Mouse (Mus musculus) embryonic stem cell, embryonic (primary cell): ENCODE data around the gene Med23.

Experiments used
- CTCF ChIA-PET, 4 experiments: fragments of 300-600 bp in 2 of 4; fragments of 350-600 bp in 2 of 4; sonication (Branson Sonifier 250); formaldehyde crosslinking; loops; one replicate each; lab custom pipeline; 2022; ENCODE audit warnings: inconsistent platforms in 2 of 4; lab: Charles Lee
- POLR2A ChIA-PET, 4 experiments: fragments of 300-600 bp in 2 of 4; fragments of 350-600 bp in 2 of 4; sonication (Branson Sonifier 250); formaldehyde crosslinking; loops; one replicate each; lab custom pipeline; 2022; ENCODE audit warnings: antibody characterized with exemption in 4 of 4, inconsistent platforms in 1 of 4; lab: Charles Lee

Med23 gene

DNA sequence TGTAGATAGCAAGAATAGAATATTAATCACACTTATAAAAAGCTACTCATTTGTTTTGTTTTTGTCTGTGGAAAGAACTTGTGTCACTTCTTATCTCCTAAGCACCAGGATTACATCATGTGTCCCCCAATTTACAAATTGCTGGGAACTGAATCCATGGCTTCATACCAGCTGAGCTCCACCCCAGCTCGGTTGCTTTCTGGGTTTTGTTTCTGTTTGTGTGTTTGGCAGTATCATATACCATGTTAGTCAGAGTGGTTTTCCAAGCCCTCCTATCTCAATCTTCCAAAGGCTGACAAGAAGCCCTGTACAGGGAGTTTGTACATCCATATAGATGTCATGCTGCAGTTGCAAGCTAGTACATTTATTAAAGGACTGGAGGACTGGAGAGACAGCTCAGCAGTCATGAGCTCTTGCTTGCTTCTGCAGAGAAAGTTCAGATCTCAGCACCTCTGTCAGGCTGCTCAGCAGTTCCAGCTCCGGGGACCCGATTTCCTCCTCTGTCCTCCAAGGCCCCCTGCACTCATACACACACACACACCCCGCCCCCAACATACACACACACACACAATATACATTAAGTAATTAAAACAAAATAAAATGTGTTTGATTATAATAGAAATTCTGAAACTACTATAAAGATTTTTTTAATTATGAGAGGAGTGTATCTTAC lies 33.3 kb upstream of the Med23 start:
- CTCF ChIA-PET: interaction anchor here in 3 of 4 experiments (0.6 to 2.1 kb wide), 4 partner anchors 13 to 47 kb away, joined by 3 to 6 read pairs (median 3); no protein-coding TSS in a partner anchor
- POLR2A ChIA-PET: interaction anchor here in 1 of 4 experiments (0.9 kb wide), 1 partner anchor 20 kb away, joined by 3 read pairs; no protein-coding TSS in a partner anchor

GRCm38 (mm10) chr10:24840795-24841194 lies 29.0 kb upstream of the Med23 start:
- CTCF ChIA-PET: no interaction called here

GRCm38 (mm10) chr10:24841998-24842397 lies 27.8 kb upstream of the Med23 start:
- ChIA-PET POLR2A (interaction anchor here in 1 of 4 experiments (0.7 kb wide), 1 partner anchor 11 kb away, joined by 3 read pairs; no protein-coding TSS in a partner anchor), CTCF (no interaction called here)

More at GRCm38 (mm10) chr10:24840795-24841194, 29.0 kb upstream of the Med23 start:
- POLR2A ChIA-PET: no interaction called here

- POLR2A ChIA-PET: interaction anchor here in 1 of 4 experiments (0.7 kb wide), 1 partner anchor 12 kb away, joined by 3 read pairs; no protein-coding TSS in a partner anchor
- CTCF ChIA-PET: no interaction called here
These were observed 27.1 kb upstream of the Med23 start, which contains the start of gene Enpp3 for GRCm38 (mm10) chr10:24842676-24843075. Gene Enpp3, minus strand, starts transcription at chr10:24842823.

- ChIA-PET POLR2A (interaction anchor here in 1 of 4 experiments (0.5 kb wide), 1 partner anchor 358 kb away, joined by 4 read pairs; no protein-coding TSS in a partner anchor), CTCF (no interaction called here)
These were observed 6.6 kb upstream of the Med23 start for GRCm38 (mm10) chr10:24863146-24863545.

GRCm38 (mm10) chr10:24864434-24864833 lies 5.4 kb upstream of the Med23 start:
- CTCF ChIA-PET: interaction anchor here in 1 of 4 experiments (0.7 kb wide), 1 partner anchor 97 kb away, joined by 3 read pairs; no protein-coding TSS in a partner anchor
- POLR2A ChIA-PET: interaction anchor here in 2 of 4 experiments (0.5 to 0.9 kb wide), 2 partner anchors 38 to 270 kb away, joined by 3 to 4 read pairs; partner anchors contain the start of gene Ccn2 (in 1 of the 2)

GRCm38 (mm10) chr10:24873624-24874023 lies 3.8 kb downstream of the Med23 start:
- POLR2A ChIA-PET: interaction anchor here in 2 of 4 experiments (0.7 to 1.4 kb wide), 2 partner anchors 11 to 1522 kb away, joined by 3 read pairs; no protein-coding TSS in a partner anchor
- CTCF ChIA-PET: interaction anchor here (0.7 to 1.6 kb wide), 10 partner anchors 12 to 366 kb away, joined by 3 to 6 read pairs (median 3); no protein-coding TSS in a partner anchor

- ChIA-PET POLR2A (interaction anchor here in 3 of 4 experiments (0.6 to 2.4 kb wide), 8 partner anchors 9 to 96 kb away, joined by 3 to 8 read pairs (median 5); partner anchors contain the start of gene Med23 (in 1 of the 3)), CTCF (interaction anchor here (0.6 to 2.8 kb wide), 15 partner anchors 9 to 353 kb away, joined by 3 to 16 read pairs (median 4); partner anchors contain the start of gene Med23 (in 1 of the 4))
These were observed 16.2 kb downstream of the Med23 start for GRCm38 (mm10) chr10:24886008-24886407.

DNA sequence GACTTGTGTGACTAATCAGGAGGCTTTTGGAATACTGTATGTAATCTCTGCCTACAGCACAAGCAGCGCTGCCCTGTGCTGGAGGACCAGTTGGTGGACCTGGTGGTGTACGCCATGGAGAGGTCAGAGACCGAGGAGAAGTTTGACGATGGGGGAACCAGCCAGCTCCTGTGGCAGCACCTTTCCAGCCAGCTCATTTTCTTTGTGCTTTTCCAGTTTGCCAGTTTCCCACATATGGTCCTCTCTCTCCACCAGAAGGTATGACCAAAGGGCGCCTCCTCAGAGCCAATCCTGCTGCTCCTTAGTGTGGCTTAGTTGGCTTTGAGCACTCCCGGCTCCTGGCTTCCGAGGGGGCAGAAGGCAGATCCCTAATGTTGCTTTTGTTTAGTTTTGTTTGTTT lies 18.6 kb downstream of the Med23 start:
- ChIA-PET POLR2A (no interaction called here), CTCF (interaction anchor here in 2 of 4 experiments (0.6 to 1.2 kb wide), 3 partner anchors 15 to 79 kb away, joined by 3 to 4 read pairs (median 3); no protein-coding TSS in a partner anchor)

- ChIA-PET POLR2A (interaction anchor here in 1 of 4 experiments (1.1 kb wide), 1 partner anchor 26 kb away, joined by 6 read pairs; the partner anchor contains the start of gene Med23), CTCF (interaction anchor here in 1 of 4 experiments (1.5 kb wide), 1 partner anchor 10 kb away, joined by 4 read pairs; no protein-coding TSS in a partner anchor)
These were observed 26.1 kb downstream of the Med23 start for GRCm38 (mm10) chr10:24895927-24896326.

DNA sequence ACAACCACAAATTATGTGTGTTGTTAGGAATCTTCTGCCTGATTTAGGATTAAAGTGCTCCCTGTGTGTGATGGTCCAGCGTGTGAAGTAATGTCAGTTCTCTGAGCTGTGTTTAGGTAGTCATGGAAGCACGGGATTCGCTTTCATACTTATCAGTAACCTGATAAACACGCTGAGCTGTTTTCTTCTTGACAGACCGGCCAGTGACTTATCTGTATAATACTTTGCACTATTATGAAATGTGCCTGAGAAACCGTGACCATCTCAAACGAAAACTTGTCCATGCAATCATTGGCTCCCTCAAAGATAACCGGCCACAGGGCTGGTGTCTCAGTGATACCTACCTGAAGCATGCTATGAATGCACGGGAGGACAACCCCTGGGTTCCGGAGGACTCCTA lies 35.8 kb downstream of the Med23 start:
- ChIA-PET CTCF (no interaction called here), POLR2A (interaction anchor here in 1 of 4 experiments (1.2 kb wide), 1 partner anchor 19 kb away, joined by 6 read pairs; no protein-coding TSS in a partner anchor)

- POLR2A ChIA-PET: no interaction called here
These were observed 41.4 kb downstream of the Med23 start for GRCm38 (mm10) chr10:24911199-24911598.

GRCm38 (mm10) chr10:24912576-24912975 lies 42.8 kb downstream of the Med23 start:
- POLR2A ChIA-PET: no interaction called here

More at GRCm38 (mm10) chr10:24911199-24911598, 41.4 kb downstream of the Med23 start:
- CTCF ChIA-PET: no interaction called here

DNA sequence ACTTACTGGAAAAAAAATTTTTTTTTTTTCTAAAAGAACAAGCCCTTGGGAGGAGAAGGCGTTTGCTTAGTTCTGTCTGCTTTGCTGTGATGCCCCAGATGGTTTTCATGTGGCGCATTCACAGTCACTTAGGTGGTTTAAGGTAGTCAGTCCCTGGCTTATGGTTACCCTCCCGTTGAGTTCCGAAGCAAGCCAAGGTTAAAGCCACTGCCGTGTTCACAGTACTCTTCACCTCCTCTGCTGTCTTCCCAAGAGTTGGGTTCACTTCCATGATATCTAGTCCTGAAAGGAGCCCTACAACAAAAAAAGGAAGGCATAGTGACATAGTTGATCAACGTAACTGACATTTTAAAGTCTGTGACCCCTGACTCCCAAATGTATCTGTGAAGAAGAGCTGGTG lies 45.7 kb downstream of the Med23 start:
- ChIA-PET CTCF (interaction anchor here in 3 of 4 experiments (0.6 to 1.4 kb wide), 3 partner anchors 29 to 324 kb away, joined by 3 read pairs; no protein-coding TSS in a partner anchor), POLR2A (interaction anchor here in 1 of 4 experiments (1.1 kb wide), 1 partner anchor 46 kb away, joined by 3 read pairs; no protein-coding TSS in a partner anchor)

More at GRCm38 (mm10) chr10:24912576-24912975, 42.8 kb downstream of the Med23 start:
- CTCF ChIA-PET: interaction anchor here in 1 of 4 experiments (1.2 kb wide), 1 partner anchor 326 kb away, joined by 3 read pairs; no protein-coding TSS in a partner anchor

DNA sequence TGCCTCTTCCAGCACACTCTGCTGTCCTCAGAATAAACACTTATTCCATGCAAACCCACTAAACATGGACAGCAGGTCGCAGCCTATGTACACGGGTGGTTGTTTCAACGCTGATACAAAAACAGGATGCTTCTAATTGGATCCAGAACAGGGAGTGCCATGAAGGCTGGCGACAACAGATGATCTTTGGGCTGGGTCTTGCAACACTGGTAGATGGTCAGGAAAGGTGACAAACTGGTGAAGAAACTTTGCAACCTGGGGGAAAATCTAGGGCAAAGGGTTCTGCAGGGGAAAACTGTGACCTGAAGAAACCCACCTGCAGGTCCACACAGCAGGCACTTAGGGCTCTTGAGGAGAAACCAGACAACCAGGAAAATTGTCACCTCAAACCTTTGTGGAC lies 53.2 kb downstream of the Med23 start:
- CTCF ChIA-PET: no interaction called here
- POLR2A ChIA-PET: no interaction called here

DNA sequence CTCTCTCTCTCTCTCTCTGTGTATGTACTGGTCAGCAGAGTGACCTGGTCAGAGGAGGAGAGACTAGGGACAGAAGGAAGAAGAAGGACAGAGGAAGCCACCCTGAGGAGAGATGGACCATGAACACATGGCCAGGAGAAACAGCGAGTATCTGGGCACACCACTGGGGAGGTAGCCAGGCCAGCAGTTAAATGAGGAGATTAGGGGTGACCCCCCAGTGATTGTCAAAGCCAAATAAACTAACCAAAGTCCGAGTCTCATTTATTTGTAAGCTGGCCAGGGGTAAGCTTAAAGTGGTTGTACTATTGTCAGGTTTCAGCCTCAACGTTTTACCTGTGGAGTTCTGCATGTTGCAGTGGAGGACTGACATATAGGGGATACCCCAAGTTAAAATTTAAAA lies 54.5 kb downstream of the Med23 start:
- CTCF ChIA-PET: no interaction called here
- POLR2A ChIA-PET: no interaction called here

- CTCF ChIA-PET: no interaction called here
These were observed 56.6 kb downstream of the Med23 start for GRCm38 (mm10) chr10:24926380-24926779.

GRCm38 (mm10) chr10:24926962-24927720 lies 57.4 kb downstream of the Med23 start, which contains the start of gene Arg1:
Gene Arg1, minus strand, starts transcription at chr10:24927484.
- CTCF ChIA-PET: no interaction called here

More at GRCm38 (mm10) chr10:24926380-24926779, 56.6 kb downstream of the Med23 start:
- POLR2A ChIA-PET: interaction anchor here in 2 of 4 experiments (0.6 to 0.9 kb wide), 2 partner anchors 8 to 336 kb away, joined by 3 to 5 read pairs; no protein-coding TSS in a partner anchor

More at GRCm38 (mm10) chr10:24926962-24927720, 57.4 kb downstream of the Med23 start, which contains the start of gene Arg1:
- POLR2A ChIA-PET: interaction anchor here in 2 of 4 experiments (0.6 to 0.9 kb wide), 3 partner anchors 9 to 337 kb away, joined by 3 to 5 read pairs (median 4); no protein-coding TSS in a partner anchor
